Mouse (Mus musculus): ENCODE data around the gene Ankrd28.
A peak's percentile ranks its signal among the peaks of the same experiment; 100 is the strongest.
"Not testable (repeated sequence)": the region's sequence is repeated elsewhere in the genome, so short reads cannot be mapped to it uniquely, and the experiment has no call there.

Gene Ankrd28

GRCm38 (mm10) chr14:31830571-31831369 is at the start of gene Ankrd28:
Gene Ankrd28, minus strand, starts transcription at chr14:31830651.
- peak; percentile 53 for DNase-seq (ENCODE audit: extremely low spot score, low read depth, low spot score)

- DNase-seq (ENCODE audit: extremely low spot score, low read depth, low spot score) = no peak
Observed at GRCm38 (mm10) chr14:31879456-31879855, 49.0 kb upstream of the Ankrd28 start.

GRCm38 (mm10) chr14:31872130-31872529 is 41.7 kb upstream of the Ankrd28 start:
- no peak for DNase-seq (ENCODE audit: extremely low spot score, low read depth, low spot score)

GRCm38 (mm10) chr14:31870436-31870835 is 40.0 kb upstream of the Ankrd28 start:
- no peak for DNase-seq (ENCODE audit: extremely low spot score, low read depth, low spot score)

- DNase-seq (ENCODE audit: extremely low spot score, low read depth, low spot score) = no peak
Observed at GRCm38 (mm10) chr14:31868591-31868990, 38.1 kb upstream of the Ankrd28 start.

- not testable (repeated sequence) for DNase-seq (ENCODE audit: extremely low spot score, low read depth, low spot score)
Observed at GRCm38 (mm10) chr14:31866366-31866765, 35.9 kb upstream of the Ankrd28 start.

GRCm38 (mm10) chr14:31858679-31859078 is 28.2 kb upstream of the Ankrd28 start:
- no peak for DNase-seq (ENCODE audit: extremely low spot score, low read depth, low spot score)

- no peak for DNase-seq (ENCODE audit: extremely low spot score, low read depth, low spot score)
Observed at GRCm38 (mm10) chr14:31857096-31857975, 26.9 kb upstream of the Ankrd28 start.

GRCm38 (mm10) chr14:31856007-31856406 is 25.6 kb upstream of the Ankrd28 start:
- DNase-seq (ENCODE audit: extremely low spot score, low read depth, low spot score) = no peak

GRCm38 (mm10) chr14:31854667-31855066 is 24.2 kb upstream of the Ankrd28 start:
- DNase-seq (ENCODE audit: extremely low spot score, low read depth, low spot score) = no peak

- DNase-seq (ENCODE audit: extremely low spot score, low read depth, low spot score) = no peak
Observed at GRCm38 (mm10) chr14:31843571-31843970, 13.1 kb upstream of the Ankrd28 start.

- DNase-seq (ENCODE audit: extremely low spot score, low read depth, low spot score) = no peak
Observed at GRCm38 (mm10) chr14:31832022-31832421, 1.6 kb upstream of the Ankrd28 start.

GRCm38 (mm10) chr14:31831370-31831712 is 890 bp upstream of the Ankrd28 start:
- no peak for DNase-seq (ENCODE audit: extremely low spot score, low read depth, low spot score)

GRCm38 (mm10) chr14:31829761-31830562 is 489 bp downstream of the Ankrd28 start:
- DNase-seq (ENCODE audit: extremely low spot score, low read depth, low spot score) = no peak

- DNase-seq (ENCODE audit: extremely low spot score, low read depth, low spot score) = no peak
Observed at GRCm38 (mm10) chr14:31827221-31827620, 3.2 kb downstream of the Ankrd28 start.

GRCm38 (mm10) chr14:31809942-31810341 is 20.5 kb downstream of the Ankrd28 start:
- DNase-seq (ENCODE audit: extremely low spot score, low read depth, low spot score) = no peak

- DNase-seq (ENCODE audit: extremely low spot score, low read depth, low spot score) = no peak
Observed at GRCm38 (mm10) chr14:31803791-31804190, 26.7 kb downstream of the Ankrd28 start.

GRCm38 (mm10) chr14:31800976-31801375 is 29.5 kb downstream of the Ankrd28 start:
- no peak for DNase-seq (ENCODE audit: extremely low spot score, low read depth, low spot score)

GRCm38 (mm10) chr14:31800446-31800845 is 30.0 kb downstream of the Ankrd28 start:
- no peak for DNase-seq (ENCODE audit: extremely low spot score, low read depth, low spot score)

- no peak for DNase-seq (ENCODE audit: extremely low spot score, low read depth, low spot score)
Observed at GRCm38 (mm10) chr14:31798937-31799336, 31.5 kb downstream of the Ankrd28 start.

- DNase-seq (ENCODE audit: extremely low spot score, low read depth, low spot score) = no peak
Observed at GRCm38 (mm10) chr14:31795535-31795934, 34.9 kb downstream of the Ankrd28 start.
